Mouse (Mus musculus): ENCODE measurements around the gene Ltbp2.

DNA sequence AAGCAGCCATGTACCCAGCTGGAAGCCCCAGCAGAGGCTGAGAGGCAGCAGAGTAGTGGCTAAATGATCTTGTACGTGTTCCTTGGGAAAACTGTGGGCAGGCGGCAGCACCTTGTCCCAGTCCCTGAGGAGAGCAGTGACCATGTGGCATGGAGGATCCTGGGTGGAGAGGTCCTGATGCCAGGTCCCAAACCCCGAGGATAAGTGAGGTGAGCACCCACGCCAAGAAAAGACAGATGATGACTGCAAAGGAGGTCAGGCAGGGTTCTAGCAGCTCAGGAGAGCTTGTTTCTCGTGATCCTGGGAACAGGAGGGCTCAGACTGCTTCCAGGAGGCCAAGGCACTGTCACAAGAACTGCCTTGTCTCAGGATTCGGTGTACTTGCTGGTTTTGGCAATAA lies 42.5 kb upstream of the Ltbp2 start:
- no peak for TF ChIP-seq CTCF (IDR thresholded peaks at IDR 0.05; ENCODE audit: low read depth)
- no peak for TF ChIP-seq EP300 (optimal IDR thresholded peaks at IDR 0.05)
